Mouse (Mus musculus): ENCODE results near the gene Slc25a47. TPM values are rescaled to one million over a fixed set of nuclear protein-coding genes. Genes with fewer than 3 reads are reported as not detected.

Gene Slc25a47
- polyA plus RNA-seq, 1 experiment = 26.1 TPM

GRCm38 (mm10) chr12:108865007-108865494, 29.2 kb downstream of the Slc25a47 start:
- no peak overlapping the region for H3K27ac ChIP-seq (ENCODE audit: control insufficient read depth, insufficient read depth, low read length)
- peaks cover 4% of the 10 kb centered on the region; the same call in 1 of the 2 replicates for H3K36me3 ChIP-seq (ENCODE audit: control insufficient read depth, insufficient read depth, low read length)
- H3K27me3 ChIP-seq (ENCODE audit: control insufficient read depth, insufficient read depth, low read length) = no peaks in the 10 kb centered on the region
- WGBS = 95% methylated on average over 6 of the region's 6 CpGs
- H3K4me1 ChIP-seq (replicated peaks; ENCODE audit: control insufficient read depth, insufficient read depth, low read length) = no peaks in the 10 kb centered on the region
- no peak for DNase-seq
- TF ChIP-seq CTCF (IDR thresholded peaks at IDR 0.05; ENCODE audit: borderline replicate concordance, control insufficient read depth, extremely low read depth, insufficient read depth, low read length, poor library complexity) (no peak), POLR2A (IDR thresholded peaks at IDR 0.05; ENCODE audit: control insufficient read depth, extremely low read depth, insufficient read depth, low read length, poor library complexity) (no peak)
- no peak overlapping the region for H3K4me3 ChIP-seq (ENCODE audit: control insufficient read depth, insufficient read depth, low read length)

- Histone ChIP-seq H3K27me3 (ENCODE audit: control insufficient read depth, insufficient read depth, low read length) (no peaks in the 10 kb centered on the region), H3K4me3 (ENCODE audit: control insufficient read depth, insufficient read depth, low read length) (no peak overlapping the region), H3K4me1 (replicated peaks; ENCODE audit: control insufficient read depth, insufficient read depth, low read length) (no peaks in the 10 kb centered on the region), H3K27ac (ENCODE audit: control insufficient read depth, insufficient read depth, low read length) (no peak overlapping the region), H3K36me3 (ENCODE audit: control insufficient read depth, insufficient read depth, low read length) (peaks cover 4% of the 10 kb centered on the region; the same call in 1 of the 2 replicates)
- WGBS = 92% methylated on average over 2 of the region's 2 CpGs
- DNase-seq = peak; percentile 13
- TF ChIP-seq POLR2A (IDR thresholded peaks at IDR 0.05; ENCODE audit: control insufficient read depth, extremely low read depth, insufficient read depth, low read length, poor library complexity) = no peak
- TF ChIP-seq CTCF (IDR thresholded peaks at IDR 0.05; ENCODE audit: borderline replicate concordance, control insufficient read depth, extremely low read depth, insufficient read depth, low read length, poor library complexity) = no peak
Measured at GRCm38 (mm10) chr12:108869575-108869974, 33.7 kb downstream of the Slc25a47 start.

GRCm38 (mm10) chr12:108873122-108873521, 37.3 kb downstream of the Slc25a47 start:
- H3K27me3 ChIP-seq (ENCODE audit: control insufficient read depth, insufficient read depth, low read length) = no peaks in the 10 kb centered on the region
- TF ChIP-seq CTCF (IDR thresholded peaks at IDR 0.05; ENCODE audit: borderline replicate concordance, control insufficient read depth, extremely low read depth, insufficient read depth, low read length, poor library complexity) = no peak
- TF ChIP-seq POLR2A (IDR thresholded peaks at IDR 0.05; ENCODE audit: control insufficient read depth, extremely low read depth, insufficient read depth, low read length, poor library complexity) = no peak
- H3K4me3 ChIP-seq (ENCODE audit: control insufficient read depth, insufficient read depth, low read length) = no peak overlapping the region
- peaks cover 4% of the 10 kb centered on the region; the same call in 1 of the 2 replicates for H3K36me3 ChIP-seq (ENCODE audit: control insufficient read depth, insufficient read depth, low read length)
- no peak overlapping the region for H3K27ac ChIP-seq (ENCODE audit: control insufficient read depth, insufficient read depth, low read length)
- WGBS = 92% methylated on average over 5 of the region's 5 CpGs
- no peak for DNase-seq
- H3K4me1 ChIP-seq (replicated peaks; ENCODE audit: control insufficient read depth, insufficient read depth, low read length) = no peaks in the 10 kb centered on the region

GRCm38 (mm10) chr12:108879138-108879537, 43.3 kb downstream of the Slc25a47 start:
- no peak for TF ChIP-seq POLR2A (IDR thresholded peaks at IDR 0.05; ENCODE audit: control insufficient read depth, extremely low read depth, insufficient read depth, low read length, poor library complexity)
- Histone ChIP-seq H3K27ac (ENCODE audit: control insufficient read depth, insufficient read depth, low read length) (no peak overlapping the region), H3K4me1 (replicated peaks; ENCODE audit: control insufficient read depth, insufficient read depth, low read length) (no peaks in the 10 kb centered on the region), H3K36me3 (ENCODE audit: control insufficient read depth, insufficient read depth, low read length) (no peaks in the 10 kb centered on the region; the same call in 1 of the 2 replicates), H3K27me3 (ENCODE audit: control insufficient read depth, insufficient read depth, low read length) (no peaks in the 10 kb centered on the region), H3K4me3 (ENCODE audit: control insufficient read depth, insufficient read depth, low read length) (no peak overlapping the region)
- no peak for DNase-seq
- WGBS = 92% methylated on average over 4 of the region's 4 CpGs

- WGBS = 95% methylated on average over 5 of the region's 5 CpGs
- Histone ChIP-seq H3K4me1 (replicated peaks; ENCODE audit: control insufficient read depth, insufficient read depth, low read length) (no peaks in the 10 kb centered on the region), H3K4me3 (ENCODE audit: control insufficient read depth, insufficient read depth, low read length) (no peak overlapping the region), H3K36me3 (ENCODE audit: control insufficient read depth, insufficient read depth, low read length) (peaks cover 3% of the 10 kb centered on the region; the same call in 1 of the 2 replicates), H3K27ac (ENCODE audit: control insufficient read depth, insufficient read depth, low read length) (no peak overlapping the region), H3K27me3 (ENCODE audit: control insufficient read depth, insufficient read depth, low read length) (no peaks in the 10 kb centered on the region)
- DNase-seq = no peak
- TF ChIP-seq POLR2A (IDR thresholded peaks at IDR 0.05; ENCODE audit: control insufficient read depth, extremely low read depth, insufficient read depth, low read length, poor library complexity) = no peak
- no peak for TF ChIP-seq CTCF (IDR thresholded peaks at IDR 0.05; ENCODE audit: borderline replicate concordance, control insufficient read depth, extremely low read depth, insufficient read depth, low read length, poor library complexity)
Measured at GRCm38 (mm10) chr12:108880606-108881005, 44.8 kb downstream of the Slc25a47 start.

- Histone ChIP-seq H3K4me3 (ENCODE audit: control insufficient read depth, insufficient read depth, low read length) (no peak overlapping the region), H3K4me1 (replicated peaks; ENCODE audit: control insufficient read depth, insufficient read depth, low read length) (no peaks in the 10 kb centered on the region), H3K36me3 (ENCODE audit: control insufficient read depth, insufficient read depth, low read length) (peaks cover 3% of the 10 kb centered on the region; the same call in 1 of the 2 replicates), H3K27me3 (ENCODE audit: control insufficient read depth, insufficient read depth, low read length) (no peaks in the 10 kb centered on the region), H3K27ac (ENCODE audit: control insufficient read depth, insufficient read depth, low read length) (no peak overlapping the region)
- no peak for TF ChIP-seq POLR2A (IDR thresholded peaks at IDR 0.05; ENCODE audit: control insufficient read depth, extremely low read depth, insufficient read depth, low read length, poor library complexity)
- TF ChIP-seq CTCF (IDR thresholded peaks at IDR 0.05; ENCODE audit: borderline replicate concordance, control insufficient read depth, extremely low read depth, insufficient read depth, low read length, poor library complexity) = no peak
- 89% methylated on average over 3 of the region's 3 CpGs for WGBS
- DNase-seq = no peak
Measured at GRCm38 (mm10) chr12:108881192-108881591, 45.3 kb downstream of the Slc25a47 start.

- no peaks in the 10 kb centered on the region for H3K4me1 ChIP-seq (replicated peaks; ENCODE audit: control insufficient read depth, insufficient read depth, low read length)
- no peaks in the 10 kb centered on the region for H3K27me3 ChIP-seq (ENCODE audit: control insufficient read depth, insufficient read depth, low read length)
- peaks cover 10% of the 10 kb centered on the region for H3K36me3 ChIP-seq (ENCODE audit: control insufficient read depth, insufficient read depth, low read length)
- no peak for TF ChIP-seq CTCF (IDR thresholded peaks at IDR 0.05; ENCODE audit: borderline replicate concordance, control insufficient read depth, extremely low read depth, insufficient read depth, low read length, poor library complexity)
- no peak for TF ChIP-seq POLR2A (IDR thresholded peaks at IDR 0.05; ENCODE audit: control insufficient read depth, extremely low read depth, insufficient read depth, low read length, poor library complexity)
- WGBS = 94% methylated on average over 8 of the region's 8 CpGs
- H3K27ac ChIP-seq (ENCODE audit: control insufficient read depth, insufficient read depth, low read length) = no peak overlapping the region
- H3K4me3 ChIP-seq (ENCODE audit: control insufficient read depth, insufficient read depth, low read length) = no peak overlapping the region
- DNase-seq = no peak
Measured at GRCm38 (mm10) chr12:108882776-108883175, 46.9 kb downstream of the Slc25a47 start.

All from thymus, adult 2 months (tissue).